Mouse (Mus musculus) heart, adult 2 months (tissue): ENCODE measurements around the gene Lrrfip2.

Source experiments
- CTCF ChIP-seq: fragments of 200-600 bp; IDR thresholded peaks from 2 replicates; pipeline ENCODE4 v1.8.1; 2022; ENCODE audit warnings: antibody characterized with exemption, mild to moderate bottlenecking, moderate library complexity
- POLR2A ChIP-seq: fragments of 200-500 bp; IDR thresholded peaks from 2 replicates; pipeline ENCODE4 v1.6.1; 2011; ENCODE audit warnings: mild to moderate bottlenecking, low read depth, low read length, control low read depth; ENCODE audit not compliant: insufficient read depth

DNA sequence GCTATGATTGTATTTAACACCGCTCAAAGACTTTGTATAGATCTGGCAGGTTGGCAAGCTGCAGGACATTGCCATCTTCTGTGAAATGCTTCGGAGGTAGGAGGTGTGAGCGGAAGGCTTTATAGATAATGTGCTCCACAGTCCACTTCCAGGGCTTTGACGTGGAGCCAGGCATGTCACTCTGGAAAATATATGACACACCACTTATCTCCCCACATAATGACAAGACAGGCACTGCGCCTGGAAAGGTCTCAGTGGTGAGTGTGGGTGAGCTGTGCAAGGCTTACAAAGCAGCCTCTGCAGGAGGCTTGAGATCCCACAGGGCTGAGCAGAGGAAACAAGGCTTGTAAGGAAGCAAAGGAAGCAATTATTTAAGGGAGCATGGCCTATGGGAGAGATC, 111.1 kb downstream of the Lrrfip2 start:
- TF ChIP-seq CTCF (no peak), POLR2A (no peak)
